Mouse (Mus musculus) liver, embryonic 14.5 days (tissue): ENCODE measurements around the gene Cep41. TPM values are rescaled to one million over a fixed set of nuclear protein-coding genes. Genes with fewer than 3 reads are reported as not detected.

Source experiments
- ATAC-seq: fragments of 200-750 bp; cut with Nextera tagmentation; 2 replicates; pipeline ENCODE4 v1.8.0; 2017; ENCODE audit warnings: moderate number of reproducible peaks, mild to moderate bottlenecking, moderate library complexity; ENCODE audit not compliant: insufficient read depth
- DNase-seq, 3 experiments: peaks; one replicate each; pipeline ENCODE4 v3.0.0-alpha.2; 2012 to 2013; ENCODE audit warnings: low read depth in 3 of 3, low spot score in 3 of 3
- H3K27ac ChIP-seq: fragments of 300-500 bp; sonication (generic); 2 replicates; pipeline ENCODE4 v1.5.1; 2014; ENCODE audit warnings: moderate library complexity, mild to moderate bottlenecking, control low read depth, inconsistent platforms
- H3K27me3 ChIP-seq: fragments of 300-500 bp; sonication (generic); 2 replicates; pipeline ENCODE4 v1.6.1; 2014; ENCODE audit warnings: mild to moderate bottlenecking, low read length, moderate library complexity; ENCODE audit not compliant: control insufficient read depth, insufficient read depth
- H3K36me3 ChIP-seq: fragments of 300-500 bp; sonication (generic); replicated peaks from 2 replicates; pipeline ENCODE4 v1.6.1; 2014; ENCODE audit warnings: low read depth; ENCODE audit not compliant: control insufficient read depth, insufficient read depth
- H3K4me1 ChIP-seq, 2 experiments: fragments of 200-500 bp in 1 of 2; fragments of 300-500 bp in 1 of 2; sonication (generic) in 1 of 2; replicated peaks; 2 replicates each; pipeline ENCODE4 v1.6.1; 2012 to 2014; ENCODE audit warnings: antibody characterized with exemption in 1 of 2, inconsistent platforms in 1 of 2, low read length in 1 of 2; ENCODE audit not compliant: control insufficient read depth in 2 of 2, insufficient read depth in 2 of 2
- H3K4me2 ChIP-seq: fragments of 300-500 bp; sonication (generic); 2 replicates; pipeline ENCODE4 v1.6.1; 2014; ENCODE audit warnings: low read depth, mild to moderate bottlenecking, control low read depth, moderate library complexity
- H3K4me3 ChIP-seq, 2 experiments: fragments of 200-500 bp in 1 of 2; fragments of 300-500 bp in 1 of 2; sonication (generic) in 1 of 2; 2 replicates each; pipeline ENCODE4 v1.5.1; 2012 to 2014; ENCODE audit warnings: low read depth in 2 of 2, low read length in 2 of 2, mild to moderate bottlenecking in 2 of 2, control low read depth in 1 of 2, inconsistent platforms in 1 of 2, moderate library complexity in 1 of 2; ENCODE audit not compliant: insufficient read depth in 1 of 2
- H3K9ac ChIP-seq: fragments of 300-500 bp; sonication (generic); replicated peaks from 2 replicates; pipeline ENCODE4 v1.6.1; 2014; ENCODE audit warnings: mild to moderate bottlenecking, control low read depth, moderate library complexity
- H3K9me3 ChIP-seq: fragments of 300-500 bp; sonication (generic); 2 replicates; pipeline ENCODE4 v1.6.1; 2016; ENCODE audit warnings: low read length, mixed read lengths; ENCODE audit not compliant: control insufficient read depth
- CTCF ChIP-seq: IDR thresholded peaks from 2 replicates; pipeline ENCODE4 v1.5.1; 2016; ENCODE audit warnings: antibody characterized with exemption, low read depth, control low read depth
- EP300 ChIP-seq: IDR thresholded peaks from 2 replicates; pipeline ENCODE4 v1.6.1; 2016; ENCODE audit warnings: antibody characterized with exemption, low read depth
- WGBS: fragments of 180-500 bp; shearing (Covaris S2); extraction: QIAGEN DNeasy Blood & Tissue Kit; methylation state at CpG from one replicate; pipeline ENCODE4 v1.1.7; 2014; ENCODE audit not compliant: insufficient replicate concordance; 5-methylcytosine and 5-hydroxymethylcytosine counted together
- polyA plus RNA-seq, 2 experiments: library from polyadenylated mRNA; depleted of rRNA in 1 of 2; stranded (reverse) in 1 of 2; unstranded in 1 of 2; fragments of >200 nt; fragmentation: Nextera tagmentation in 1 of 2; extraction: Ambion mirVana in 1 of 2; gene quantifications; 2 replicates each; pipeline versions ENCODE4 v1.2.1 to v1.2.3; 2012 to 2014

Gene Cep41
- polyA plus RNA-seq, 2 experiments, result 3.6 to 4.0 TPM

GRCm38 (mm10) chr6:30644462-30644861 is 49.1 kb downstream of the Cep41 start:
- H3K9me3 ChIP-seq, result no peaks in the 10 kb centered on the region
- no peaks in the 10 kb centered on the region for H3K36me3 ChIP-seq
- no peaks in the 10 kb centered on the region; the same call in 1 of the 2 replicates for H3K27me3 ChIP-seq
- H3K4me1 ChIP-seq, result peaks cover 0 to 5% of the 10 kb centered on the region in 2 experiments; a peak in 2 of 4 replicates
- ATAC-seq, result no peak
- TF ChIP-seq EP300, result no peak
- no peak for TF ChIP-seq CTCF
- no peak overlapping the region for H3K27ac ChIP-seq
- no peak for DNase-seq
- no peak overlapping the region for H3K4me2 ChIP-seq
- H3K4me3 ChIP-seq, result no peak overlapping the region
- WGBS, result 70% methylated on average over 3 of the region's 3 CpGs
- H3K9ac ChIP-seq, result no peak overlapping the region

DNA sequence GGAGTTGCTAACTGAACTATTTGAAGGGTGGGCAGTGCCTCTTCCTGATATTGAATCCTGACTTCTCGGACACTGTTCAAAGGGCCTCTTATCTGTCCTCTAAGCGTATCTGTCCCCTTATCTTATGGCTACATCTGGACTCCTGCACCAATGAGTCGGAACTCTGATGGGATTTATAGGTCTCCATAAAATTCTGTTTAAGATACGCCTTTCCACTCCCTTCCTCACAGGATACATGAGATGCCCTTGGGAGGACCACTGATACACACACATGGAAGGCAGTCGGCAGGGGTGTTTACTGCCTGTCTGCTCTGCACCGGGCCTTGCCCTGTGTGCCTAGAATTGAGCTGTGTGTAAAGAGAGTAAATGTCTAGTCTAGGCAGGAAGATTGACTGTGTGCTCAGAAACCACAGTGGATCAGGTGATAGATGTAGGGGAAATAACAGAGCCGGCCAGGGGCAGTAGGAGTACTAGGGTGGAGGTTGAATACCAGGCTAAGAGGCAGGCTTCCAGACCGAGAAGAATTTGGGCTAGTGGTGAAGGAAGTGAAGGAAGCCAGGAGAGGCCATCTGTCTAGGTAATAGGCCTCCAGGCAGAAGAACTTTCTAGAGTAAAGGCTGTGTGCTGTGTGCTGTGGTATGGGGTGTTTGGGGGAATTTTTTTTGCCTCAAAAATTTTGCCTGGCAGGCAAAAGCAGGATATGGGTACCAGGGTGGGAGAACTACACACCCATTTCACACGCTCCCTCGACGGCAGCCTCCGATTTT is 49.7 kb downstream of the Cep41 start:
- Histone ChIP-seq H3K4me2 (no peak overlapping the region), H3K27ac (no peak overlapping the region), H3K4me3 (no peak overlapping the region), H3K27me3 (no peaks in the 10 kb centered on the region; the same call in 1 of the 2 replicates), H3K4me1 (peaks cover 0 to 10% of the 10 kb centered on the region in 2 experiments; a peak in 2 of 4 replicates), H3K9me3 (no peaks in the 10 kb centered on the region), H3K36me3 (no peaks in the 10 kb centered on the region), H3K9ac (no peak overlapping the region)
- 32% methylated on average over 12 of the region's 12 CpGs for WGBS
- TF ChIP-seq CTCF, result no peak
- DNase-seq (no peak), ATAC-seq (no peak)

DNA sequence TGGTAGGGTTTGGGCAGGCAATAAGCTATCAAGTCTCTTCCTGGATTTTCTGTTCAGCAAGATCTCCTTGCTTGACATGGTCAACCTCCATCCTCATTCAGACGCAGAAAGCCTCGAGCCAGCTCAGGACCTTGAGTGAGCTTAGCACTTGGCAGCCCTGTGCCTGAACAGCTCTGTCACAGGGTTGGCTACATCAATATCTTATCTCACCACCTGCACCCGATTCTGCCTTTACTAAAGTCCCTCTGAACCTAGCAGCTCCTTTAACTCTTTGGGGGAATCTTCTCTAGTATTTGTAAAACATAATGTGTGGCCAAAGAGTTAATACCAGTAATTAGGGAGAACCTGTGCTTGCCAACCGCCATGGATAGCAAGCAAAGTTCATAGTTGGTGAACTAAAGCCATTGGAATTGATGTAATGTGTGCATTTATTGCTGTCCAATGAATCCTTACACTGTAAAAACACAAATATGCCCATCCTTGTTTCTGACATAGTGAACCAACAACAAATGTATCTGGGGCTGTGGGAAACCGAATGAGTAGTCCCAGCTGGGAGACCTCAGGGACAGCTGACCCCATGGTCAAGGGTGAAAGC is 54.8 kb downstream of the Cep41 start, which contains the start of gene Cpa1:
TSS of gene Cpa1 (plus strand) at position 545 of the 595 bp plus-strand sequence.
- 36% methylated on average over 5 of the region's 5 CpGs for WGBS
- H3K9ac ChIP-seq, result no peak within 1 kb of the TSS
- H3K9me3 ChIP-seq, result no peaks in the 10 kb centered on the region
- peaks cover 0 to 23% of the 10 kb centered on the region in 2 experiments; a peak in 2 of 4 replicates for H3K4me1 ChIP-seq
- H3K4me3 ChIP-seq, result no peak within 1 kb of the TSS
- H3K27me3 ChIP-seq, result no peaks in the 10 kb centered on the region; the same call in 1 of the 2 replicates
- DNase-seq (peak in 2 of 3 experiments; percentile 6 to 9), ATAC-seq (peak; percentile 50; the same call in 1 of the 2 replicates)
- TF ChIP-seq CTCF (no peak), EP300 (no peak)
- H3K4me2 ChIP-seq, result no peak within 1 kb of the TSS
- no peak within 1 kb of the TSS for H3K27ac ChIP-seq
- H3K36me3 ChIP-seq, result no peaks in the 10 kb centered on the region

GRCm38 (mm10) chr6:30636186-30636842 is 57.2 kb downstream of the Cep41 start:
- DNase-seq (no peak), ATAC-seq (no peak)
- 49% methylated on average over 4 of the region's 4 CpGs for WGBS
- H3K4me3 ChIP-seq, result no peak overlapping the region
- peaks cover 0 to 19% of the 10 kb centered on the region in 2 experiments; a peak in 2 of 4 replicates for H3K4me1 ChIP-seq
- no peaks in the 10 kb centered on the region for H3K27me3 ChIP-seq
- no peak overlapping the region for H3K27ac ChIP-seq
- no peak overlapping the region for H3K4me2 ChIP-seq
- no peak overlapping the region for H3K9ac ChIP-seq
- TF ChIP-seq CTCF, result no peak
- TF ChIP-seq EP300, result no peak
- H3K9me3 ChIP-seq, result no peaks in the 10 kb centered on the region
- H3K36me3 ChIP-seq, result no peaks in the 10 kb centered on the region
